Mouse (Mus musculus) layer of hippocampus, postnatal 10 days (tissue): ENCODE data around the gene Psmb2. TPM values are rescaled to one million over a fixed set of nuclear protein-coding genes. Genes with fewer than 3 reads are reported as not detected.

Experiments
- DNase-seq, 2 experiments: peaks; one replicate each; pipeline ENCODE4 v3.0.0; 2021; ENCODE audit warnings: low spot score in 2 of 2
- total RNA-seq, 2 experiments: library from RNA; stranded (reverse); gene quantifications; 2 replicates each; pipeline ENCODE4 v1.2.3; 2021

Psmb2 gene
- total RNA-seq, 2 experiments from 2014 or later, result 145 to 149 TPM

GRCm38 (mm10) chr4:126752024-126752607 is 74.7 kb downstream of the Psmb2 start:
- peak; percentile 43 to 53 for DNase-seq

GRCm38 (mm10) chr4:126752608-126753141 is 75.2 kb downstream of the Psmb2 start:
- peak; percentile 53 to 60 for DNase-seq

GRCm38 (mm10) chr4:126753268-126754230 is 76.1 kb downstream of the Psmb2 start, which contains the start of the genes Ncdn and AU040320:
Ncdn (minus strand) TSS chr4:126753438.
AU040320 (plus strand) TSS chr4:126753544.
- peak; percentile 97 to 98 for DNase-seq

- no peak for DNase-seq
These were observed 76.8 kb downstream of the Psmb2 start for GRCm38 (mm10) chr4:126754231-126754611.

- DNase-seq, result no peak
These were observed 77.4 kb downstream of the Psmb2 start for GRCm38 (mm10) chr4:126754736-126755374.

- DNase-seq, result peak; percentile 49 to 60
These were observed 79.3 kb downstream of the Psmb2 start for GRCm38 (mm10) chr4:126756766-126757165.

- DNase-seq, result no peak
These were observed 80.9 kb downstream of the Psmb2 start for GRCm38 (mm10) chr4:126758299-126758698.

Other genes with a start within 250 kb of the Psmb2 start
- 10 to 100 TPM; 29.0 to 36.1 TPM for gene Ago3, start 248.1 kb upstream of the Psmb2 start, total RNA-seq
- 10 to 100 TPM; 80.6 to 83.2 TPM for gene Ago1, start 209.0 kb upstream of the Psmb2 start, total RNA-seq
- 1 to 10 TPM; 6.9 to 8.4 TPM for gene Ago4, start 144.2 kb upstream of the Psmb2 start, total RNA-seq
- gene Clspn, start 120.7 kb upstream of the Psmb2 start, total RNA-seq, result 1 to 10 TPM; 1.9 to 3.2 TPM
- gene 5730409E04Rik, start 67.8 kb upstream of the Psmb2 start, total RNA-seq, result 10 to 100 TPM; 57.3 to 58.1 TPM
- not detected for gene Tfap2e, start 58.6 kb downstream of the Psmb2 start, total RNA-seq
- 100 to 1,000 TPM; 742 to 746 TPM for gene Ncdn, start 75.8 kb downstream of the Psmb2 start, total RNA-seq
- 10 to 100 TPM; 48.1 to 48.9 TPM for gene AU040320, start 75.9 kb downstream of the Psmb2 start, total RNA-seq